20 mouse cellular contexts compared by ENCODE assay signal in the genomic region with DNA sequence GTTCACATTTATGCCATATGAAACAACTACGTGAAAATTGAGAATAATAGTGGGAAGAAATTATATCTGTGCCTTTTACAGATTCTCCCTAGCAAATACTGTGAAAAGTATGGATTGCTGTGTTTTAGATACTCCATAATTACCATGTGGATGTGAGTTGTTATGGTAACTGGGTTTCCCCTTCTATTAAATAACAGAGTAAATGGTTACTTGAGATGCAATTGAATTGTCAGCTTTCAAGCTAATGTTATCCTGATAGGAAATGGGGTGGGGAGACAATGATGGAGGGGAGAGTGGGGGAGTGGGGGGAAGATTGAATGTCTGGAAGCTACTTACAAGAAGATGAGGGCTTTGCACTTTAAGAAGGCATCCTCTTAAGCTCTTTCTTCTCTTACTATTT.
"Had no signal": no experiment of that assay in that cellular context is flagged by ENCODE, and none has a peak within 500 bp of the region (broad histone marks: within the 10 kb centered on the region; RNA-seq: fewer than 3 reads in every experiment).

No protein-coding gene starts in this region.

- H3K4me2 ChIP-seq: limb, embryonic 13.5 days; liver, embryonic 13.5 days; lung, embryonic 14.5 days; midbrain, embryonic 12.5 days; neural tube, embryonic 13.5 days had no signal

- H3K27ac ChIP-seq: kidney, postnatal 0 days; layer of hippocampus, adult 2 months; limb, embryonic 10.5 days; limb, embryonic 13.5 days; liver, embryonic 13.5 days; macrophage; midbrain, embryonic 12.5 days; neural tube, embryonic 13.5 days had no signal

- H3K36me3 ChIP-seq: limb, embryonic 10.5 days; limb, embryonic 13.5 days; liver, embryonic 13.5 days; midbrain, embryonic 12.5 days; neural tube, embryonic 13.5 days had no signal

- H3K9me3 ChIP-seq: limb, embryonic 10.5 days; limb, embryonic 13.5 days; liver, embryonic 13.5 days; midbrain, embryonic 12.5 days; neural tube, embryonic 13.5 days had no signal

- H3K27me3 ChIP-seq: limb, embryonic 13.5 days; liver, embryonic 13.5 days; midbrain, embryonic 12.5 days; neural tube, embryonic 13.5 days had no signal

- ATAC-seq: lung, postnatal 0 days; midbrain, embryonic 16.5 days had no signal

- H3K4me1 ChIP-seq: limb, embryonic 10.5 days; liver, embryonic 13.5 days; midbrain, embryonic 12.5 days; neural tube, embryonic 13.5 days had no signal

- H3K4me3 ChIP-seq: layer of hippocampus, adult 2 months; limb, embryonic 10.5 days; limb, embryonic 13.5 days; liver, embryonic 13.5 days; midbrain, embryonic 12.5 days; myocyte; neural tube, embryonic 13.5 days had no signal

- H3K9ac ChIP-seq: limb, embryonic 13.5 days; liver, embryonic 13.5 days; lung, embryonic 14.5 days; midbrain, embryonic 12.5 days; neural tube, embryonic 13.5 days had no signal

- DNase-seq: kidney, postnatal 25 days; layer of hippocampus, adult 9-11 months; liver; liver, embryonic 13.5 days; lung, embryonic 14.5 days; retina, postnatal 1 day; right cerebral cortex, postnatal 25 days; thymus, adult 2 months; thymus, postnatal 14 days; thymus, postnatal 4 days had no signal
